Mouse (Mus musculus) G1E (cell line): ENCODE measurements at regions not wholly inside any gene's neighbourhood (a gene's known extent, or its start where the extent isn't known, plus 50 kb on each side); places are given as distances from the start of the nearest gene placed in this dataset.

Experiments used
- CTCF ChIP-seq: IDR thresholded peaks from 2 replicates; pipeline ENCODE4 v1.5.1; 2012; ENCODE audit warnings: low read depth, low read length, inconsistent platforms, mixed read lengths
- GATA1 ChIP-seq: IDR thresholded peaks from 2 replicates; pipeline ENCODE4 v1.6.1; 2012; ENCODE audit warnings: borderline replicate concordance, low read length, inconsistent platforms, mixed read lengths
- POLR2AphosphoS5 ChIP-seq: IDR thresholded peaks from 2 replicates; pipeline ENCODE4 v1.6.1; 2012; ENCODE audit warnings: low read depth, low read length, inconsistent platforms; ENCODE audit not compliant: insufficient replicate concordance
- TAL1 ChIP-seq: conservative IDR thresholded peaks from 2 replicates; pipeline ENCODE4 v1.6.1; 2012; ENCODE audit warnings: low read depth, low read length, inconsistent platforms, mixed read lengths

DNA sequence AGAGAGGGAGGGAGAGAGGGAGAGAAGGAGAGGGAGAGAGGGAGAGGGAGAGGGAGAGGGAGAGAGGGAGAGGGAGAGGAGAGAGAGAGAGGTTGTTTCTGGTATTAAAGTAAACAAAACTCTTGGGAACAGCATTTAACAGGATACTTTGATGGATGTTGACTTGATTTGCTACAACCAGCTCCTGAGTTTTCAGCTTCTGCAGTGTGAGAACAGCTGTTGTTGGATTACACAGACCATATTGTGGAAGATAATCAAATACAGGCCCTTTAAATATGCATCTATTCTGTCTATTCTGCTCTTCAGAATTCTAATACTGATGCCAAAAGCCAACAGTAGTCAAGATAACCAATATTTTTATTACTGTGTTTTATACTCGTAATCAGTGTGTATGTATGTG is 64.4 kb upstream of the Bmper start:
- no peak for TF ChIP-seq CTCF
- no peak for TF ChIP-seq TAL1
- TF ChIP-seq POLR2AphosphoS5, result no peak
- TF ChIP-seq GATA1, result no peak
